Mouse (Mus musculus): ENCODE data around the gene Dlx1. TPM values are rescaled to one million over a fixed set of nuclear protein-coding genes. Genes with fewer than 3 reads are reported as not detected.
A peak's percentile ranks its signal among the peaks of the same experiment; 100 is the strongest.

Dlx1 gene
- polyA plus RNA-seq, 1 experiment from 2014 or later: 0.07 TPM

- DNase-seq (no peak), ATAC-seq (ENCODE audit: low read depth) (no peak)
- H3K9me3 ChIP-seq (replicated peaks): no peaks in the 10 kb centered on the region
- no peak overlapping the region for H3K4me2 ChIP-seq
- no peaks in the 10 kb centered on the region for H3K36me3 ChIP-seq
- H3K4me1 ChIP-seq (replicated peaks): no peaks in the 10 kb centered on the region
- H3K9ac ChIP-seq: no peak overlapping the region
- no peak overlapping the region for H3K4me3 ChIP-seq (replicated peaks)
- 68% methylated on average over 9 of the region's 9 CpGs for WGBS (ENCODE audit: insufficient replicate concordance)
- no peaks in the 10 kb centered on the region for H3K27me3 ChIP-seq
- no peak overlapping the region for H3K27ac ChIP-seq
Measured at GRCm38 (mm10) chr2:71504852-71505251, 23.1 kb upstream of the Dlx1 start.

DNA sequence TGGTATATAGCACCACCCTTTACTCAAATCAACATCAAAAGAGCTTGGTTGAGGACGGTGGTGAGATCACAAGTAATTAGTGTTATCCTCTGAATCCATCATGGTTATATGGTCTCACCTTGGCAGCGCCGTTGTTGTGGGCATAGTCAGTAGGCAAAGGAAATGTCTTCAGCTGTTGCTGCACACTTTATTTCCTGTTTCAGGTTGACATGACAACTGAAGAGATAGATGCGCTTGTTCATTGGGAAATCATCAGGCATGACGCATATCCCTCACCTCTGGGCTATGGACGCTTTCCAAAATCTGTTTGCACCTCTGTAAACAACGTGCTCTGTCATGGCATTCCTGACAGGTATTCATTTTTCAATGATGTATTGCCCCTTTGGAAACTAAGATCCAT, 16.7 kb upstream of the Dlx1 start:
- ATAC-seq (ENCODE audit: low read depth): no peak

GRCm38 (mm10) chr2:71512326-71512725, 15.6 kb upstream of the Dlx1 start:
- no peak overlapping the region for H3K9ac ChIP-seq
- WGBS (ENCODE audit: insufficient replicate concordance): 81% methylated on average over 9 of the region's 9 CpGs
- DNase-seq (no peak), ATAC-seq (ENCODE audit: low read depth) (no peak)
- H3K27me3 ChIP-seq: no peaks in the 10 kb centered on the region
- no peaks in the 10 kb centered on the region for H3K9me3 ChIP-seq (replicated peaks)
- no peaks in the 10 kb centered on the region for H3K4me1 ChIP-seq (replicated peaks)
- H3K4me2 ChIP-seq: no peak overlapping the region
- no peak overlapping the region for H3K4me3 ChIP-seq (replicated peaks)
- peaks cover 7% of the 10 kb centered on the region; the same call in 1 of the 2 replicates for H3K36me3 ChIP-seq
- H3K27ac ChIP-seq: no peak overlapping the region

More for the DNA sequence above, 16.7 kb upstream of the Dlx1 start:
- H3K27me3 ChIP-seq: no peaks in the 10 kb centered on the region
- no peak for DNase-seq
- no peak overlapping the region for H3K9ac ChIP-seq
- H3K4me1 ChIP-seq (replicated peaks): no peaks in the 10 kb centered on the region
- no peak overlapping the region for H3K4me3 ChIP-seq (replicated peaks)
- 85% methylated on average over 7 of the region's 7 CpGs for WGBS (ENCODE audit: insufficient replicate concordance)
- H3K4me2 ChIP-seq: no peak overlapping the region
- H3K36me3 ChIP-seq: peaks cover 7% of the 10 kb centered on the region; the same call in 1 of the 2 replicates
- H3K9me3 ChIP-seq (replicated peaks): no peaks in the 10 kb centered on the region
- no peak overlapping the region for H3K27ac ChIP-seq

- Histone ChIP-seq H3K9ac (no peak overlapping the region), H3K9me3 (replicated peaks) (no peaks in the 10 kb centered on the region), H3K4me3 (replicated peaks) (no peak overlapping the region), H3K4me1 (replicated peaks) (no peaks in the 10 kb centered on the region), H3K36me3 (peaks cover 6% of the 10 kb centered on the region; the same call in 1 of the 2 replicates), H3K27me3 (no peaks in the 10 kb centered on the region), H3K4me2 (no peak overlapping the region), H3K27ac (no peak overlapping the region)
- ATAC-seq (ENCODE audit: low read depth) (no peak), DNase-seq (no peak)
- WGBS (ENCODE audit: insufficient replicate concordance): 81% methylated on average over 4 of the region's 4 CpGs
Measured at GRCm38 (mm10) chr2:71516995-71517394, 10.9 kb upstream of the Dlx1 start.

DNA sequence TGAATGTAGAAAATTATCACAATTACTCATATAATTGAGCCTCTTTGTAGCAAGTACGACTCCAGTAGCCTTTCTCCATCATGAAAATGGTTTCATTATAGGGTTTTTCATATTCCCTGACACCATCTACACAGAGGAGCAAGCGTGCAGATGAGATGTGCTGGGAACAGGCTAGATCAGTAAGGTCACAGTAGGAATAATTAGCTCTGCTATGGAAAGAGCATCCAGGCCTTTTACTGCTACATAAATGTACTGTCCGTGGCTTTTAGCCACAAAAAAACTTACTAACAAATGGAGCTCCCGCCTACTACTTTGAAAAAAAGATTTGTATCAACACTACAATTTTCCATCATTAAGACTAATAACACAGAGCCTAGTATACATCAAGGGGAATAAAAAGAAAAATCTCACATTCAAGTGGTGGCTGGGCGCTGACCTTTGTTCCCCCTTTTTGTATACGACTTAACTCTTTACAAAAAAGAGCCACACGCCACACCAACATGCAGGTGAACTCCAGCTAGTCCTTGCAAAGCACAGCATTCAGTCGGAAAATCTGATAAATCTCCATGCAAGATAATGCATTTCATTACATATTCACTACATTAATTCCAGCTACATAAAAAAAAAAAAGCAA, 10.3 kb upstream of the Dlx1 start:
- Histone ChIP-seq H3K4me1 (replicated peaks) (0 out of 2 replicates have a peak, but pooled peaks cover under 1% of the 10 kb centered on the region), H3K27ac (no peak overlapping the region), H3K9me3 (replicated peaks) (no peaks in the 10 kb centered on the region), H3K9ac (no peak overlapping the region), H3K36me3 (peaks cover under 1% of the 10 kb centered on the region; the same call in 1 of the 2 replicates), H3K4me3 (replicated peaks) (no peak overlapping the region), H3K4me2 (no peak overlapping the region), H3K27me3 (peaks cover 2% of the 10 kb centered on the region)
- DNase-seq (no peak), ATAC-seq (ENCODE audit: low read depth) (no peak)
- 78% methylated on average over 8 of the region's 8 CpGs for WGBS (ENCODE audit: insufficient replicate concordance)

DNA sequence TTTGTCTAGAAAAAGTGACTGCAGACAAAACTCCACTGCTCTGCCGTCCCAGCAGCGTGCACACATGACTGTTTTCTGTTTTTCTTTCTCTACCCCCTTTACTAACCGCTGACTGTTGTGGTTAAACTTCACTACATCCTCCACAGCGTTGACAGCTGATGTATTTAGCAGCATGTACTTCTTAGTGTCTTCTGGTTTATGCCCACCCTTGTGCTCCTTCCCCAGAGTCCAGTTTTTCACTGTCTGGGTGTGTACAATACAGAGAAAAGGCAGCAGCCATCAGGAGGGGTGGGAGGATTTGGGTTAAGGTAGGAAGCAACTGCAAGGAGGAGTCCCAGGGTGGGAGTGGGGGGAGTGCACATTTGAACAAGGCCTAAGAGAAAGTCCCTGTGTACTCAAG, 5.0 kb upstream of the Dlx1 start:
- no peaks in the 10 kb centered on the region for H3K9me3 ChIP-seq (replicated peaks)
- H3K36me3 ChIP-seq: no peaks in the 10 kb centered on the region
- ATAC-seq (ENCODE audit: low read depth): no peak
- H3K4me3 ChIP-seq (replicated peaks): no peak overlapping the region
- 21% methylated on average over 4 of the region's 4 CpGs for WGBS (ENCODE audit: insufficient replicate concordance)
- peaks cover 54% of the 10 kb centered on the region for H3K27me3 ChIP-seq
- no peak overlapping the region for H3K27ac ChIP-seq
- no peak overlapping the region for H3K9ac ChIP-seq
- no peak overlapping the region for H3K4me2 ChIP-seq
- no peak for DNase-seq
- peaks cover 12% of the 10 kb centered on the region for H3K4me1 ChIP-seq (replicated peaks)

- no peak for DNase-seq
Measured at GRCm38 (mm10) chr2:71523431-71523830, 4.5 kb upstream of the Dlx1 start.

GRCm38 (mm10) chr2:71524763-71525162, 3.1 kb upstream of the Dlx1 start:
- no peak overlapping the region for H3K9ac ChIP-seq
- 38% methylated on average over 13 of the region's 13 CpGs for WGBS (ENCODE audit: insufficient replicate concordance)

More at GRCm38 (mm10) chr2:71523431-71523830, 4.5 kb upstream of the Dlx1 start:
- no peak for ATAC-seq (ENCODE audit: low read depth)
- H3K4me3 ChIP-seq (replicated peaks): no peak overlapping the region
- peaks cover 16% of the 10 kb centered on the region for H3K4me1 ChIP-seq (replicated peaks)
- no peak overlapping the region for H3K27ac ChIP-seq
- H3K36me3 ChIP-seq: no peaks in the 10 kb centered on the region
- H3K9me3 ChIP-seq (replicated peaks): no peaks in the 10 kb centered on the region
- no peak overlapping the region for H3K9ac ChIP-seq
- WGBS (ENCODE audit: insufficient replicate concordance): 27% methylated on average over 4 of the region's 4 CpGs
- peaks cover 60% of the 10 kb centered on the region for H3K27me3 ChIP-seq
- H3K4me2 ChIP-seq: no peak overlapping the region

GRCm38 (mm10) chr2:71526595-71527322, 1.2 kb upstream of the Dlx1 start:
- ATAC-seq (ENCODE audit: low read depth): no peak
- H3K36me3 ChIP-seq: no peaks in the 10 kb centered on the region
- no peak for DNase-seq
- no peak overlapping the region for H3K4me3 ChIP-seq (replicated peaks)
- H3K27ac ChIP-seq: no peak overlapping the region
- WGBS (ENCODE audit: insufficient replicate concordance): 3% methylated on average over 10 of the region's 10 CpGs
- H3K9ac ChIP-seq: no peak overlapping the region
- no peaks in the 10 kb centered on the region for H3K9me3 ChIP-seq (replicated peaks)
- H3K27me3 ChIP-seq: peaks cover 93% of the 10 kb centered on the region
- H3K4me1 ChIP-seq (replicated peaks): peaks cover 34% of the 10 kb centered on the region
- no peak overlapping the region for H3K4me2 ChIP-seq

More at GRCm38 (mm10) chr2:71524763-71525162, 3.1 kb upstream of the Dlx1 start:
- Histone ChIP-seq H3K4me1 (replicated peaks) (peaks cover 29% of the 10 kb centered on the region), H3K9me3 (replicated peaks) (no peaks in the 10 kb centered on the region), H3K27ac (no peak overlapping the region), H3K4me2 (no peak overlapping the region), H3K4me3 (replicated peaks) (no peak overlapping the region), H3K36me3 (no peaks in the 10 kb centered on the region), H3K27me3 (peaks cover 73% of the 10 kb centered on the region)
- ATAC-seq (ENCODE audit: low read depth) (no peak), DNase-seq (no peak)

GRCm38 (mm10) chr2:71527323-71528013, 445 bp upstream of the Dlx1 start:
- 3% methylated on average over 24 of the region's 24 CpGs for WGBS (ENCODE audit: insufficient replicate concordance)
- DNase-seq (no peak), ATAC-seq (ENCODE audit: low read depth) (no peak)
- Histone ChIP-seq H3K36me3 (no peaks in the 10 kb centered on the region), H3K27ac (no peak overlapping the region), H3K4me3 (replicated peaks) (no peak overlapping the region), H3K9me3 (replicated peaks) (no peaks in the 10 kb centered on the region), H3K4me2 (no peak overlapping the region), H3K27me3 (peaks cover 99% of the 10 kb centered on the region), H3K4me1 (replicated peaks) (peaks cover 37% of the 10 kb centered on the region), H3K9ac (no peak overlapping the region)

GRCm38 (mm10) chr2:71528714-71529510, 999 bp downstream of the Dlx1 start:
- ATAC-seq (ENCODE audit: low read depth) (peak; percentile 22), DNase-seq (no peak)
- H3K4me1 ChIP-seq (replicated peaks): peaks cover 28% of the 10 kb centered on the region
- H3K27me3 ChIP-seq: peaks cover 99% of the 10 kb centered on the region
- H3K36me3 ChIP-seq: no peaks in the 10 kb centered on the region
- H3K4me3 ChIP-seq (replicated peaks): peak overlapping the region; percentile 55
- H3K4me2 ChIP-seq: peak overlapping the region; percentile 77
- 1% methylated on average over 55 of the region's 57 CpGs for WGBS (ENCODE audit: insufficient replicate concordance)
- H3K27ac ChIP-seq: no peak overlapping the region
- H3K9ac ChIP-seq: no peak overlapping the region
- H3K9me3 ChIP-seq (replicated peaks): no peaks in the 10 kb centered on the region
